Mouse (Mus musculus): ENCODE measurements around the gene Tomm40. TPM values are rescaled to one million over a fixed set of nuclear protein-coding genes. Genes with fewer than 3 reads are reported as not detected.
A peak's percentile ranks its signal among the peaks of the same experiment; 100 is the strongest.

Tomm40 gene
- total and polyA plus RNA-seq, 2 experiments from 2014 or later: 151 to 172 TPM

DNA sequence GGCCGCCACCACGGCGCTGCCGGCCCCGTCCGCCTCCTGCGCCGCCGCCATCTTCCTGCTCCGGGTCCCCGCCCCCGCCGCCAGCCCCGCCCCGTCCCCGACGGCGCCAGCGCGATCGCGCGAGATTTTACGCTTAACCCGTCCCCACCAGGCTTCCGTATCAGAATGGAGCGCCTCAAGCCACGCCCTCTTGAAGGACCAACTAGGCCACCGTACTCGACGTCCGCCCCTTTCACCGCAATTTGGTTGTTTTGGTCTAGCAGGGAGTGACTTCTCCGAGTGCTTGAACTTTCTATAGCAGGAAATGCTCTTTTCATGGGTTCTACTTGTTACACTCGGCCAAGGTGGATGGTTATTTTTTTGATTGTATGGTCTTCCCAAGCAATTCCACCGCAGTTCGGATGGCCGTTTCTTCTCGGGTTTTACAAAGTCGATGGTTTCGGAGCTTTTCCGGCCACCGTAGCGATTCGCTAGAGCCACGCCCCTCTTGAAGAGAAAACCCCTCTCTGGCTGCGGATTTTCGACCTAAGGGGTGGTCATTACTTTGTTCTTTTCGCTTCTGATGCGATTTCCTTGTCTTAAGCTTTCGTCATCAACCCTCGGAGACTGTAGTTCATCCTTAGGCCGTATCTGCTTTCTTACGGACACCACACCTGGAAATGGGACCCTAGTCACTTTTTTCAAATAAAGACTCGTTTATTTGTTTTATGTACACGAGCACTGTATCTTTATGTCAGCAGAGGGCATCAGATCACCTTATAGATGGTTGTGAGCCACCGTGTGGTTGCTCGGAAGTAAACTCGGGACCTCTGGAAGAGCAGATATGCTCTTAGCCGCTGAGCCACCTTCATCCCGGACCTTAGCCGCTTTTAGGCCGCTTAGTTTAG is 50.0 kb downstream of the Tomm40 start, which contains the start of gene Clptm1:
Gene Clptm1 (minus strand): TSS at position 79 of the 887 bp plus-strand sequence.
- Histone ChIP-seq H3K9me3 (ENCODE audit: low read length) (no peaks in the 10 kb centered on the region), H3K27me3 (ENCODE audit: insufficient read depth, low read length) (no peaks in the 10 kb centered on the region), H3K4me3 (ENCODE audit: low read length) (peak within 1 kb of the TSS; percentile 100), H3K4me2 (ENCODE audit: low read depth, low read length) (peak within 1 kb of the TSS; percentile 78), H3K9ac (replicated peaks; ENCODE audit: low read length) (peak within 1 kb of the TSS; percentile 98), H3K36me3 (ENCODE audit: insufficient read depth, low read length) (no peaks in the 10 kb centered on the region; the same call in 1 of the 2 replicates), H3K4me1 (ENCODE audit: insufficient read depth, low read length) (peaks cover 7% of the 10 kb centered on the region), H3K27ac (peak within 1 kb of the TSS; percentile 92)
- TF ChIP-seq CTCF (IDR thresholded peaks at IDR 0.05; ENCODE audit: low read depth): peak; percentile 66
- ATAC-seq (peak; percentile 85), DNase-seq (ENCODE audit: low spot score) (peak; percentile 99)
- 0% methylated on average over 60 of the region's 63 CpGs for WGBS

DNA sequence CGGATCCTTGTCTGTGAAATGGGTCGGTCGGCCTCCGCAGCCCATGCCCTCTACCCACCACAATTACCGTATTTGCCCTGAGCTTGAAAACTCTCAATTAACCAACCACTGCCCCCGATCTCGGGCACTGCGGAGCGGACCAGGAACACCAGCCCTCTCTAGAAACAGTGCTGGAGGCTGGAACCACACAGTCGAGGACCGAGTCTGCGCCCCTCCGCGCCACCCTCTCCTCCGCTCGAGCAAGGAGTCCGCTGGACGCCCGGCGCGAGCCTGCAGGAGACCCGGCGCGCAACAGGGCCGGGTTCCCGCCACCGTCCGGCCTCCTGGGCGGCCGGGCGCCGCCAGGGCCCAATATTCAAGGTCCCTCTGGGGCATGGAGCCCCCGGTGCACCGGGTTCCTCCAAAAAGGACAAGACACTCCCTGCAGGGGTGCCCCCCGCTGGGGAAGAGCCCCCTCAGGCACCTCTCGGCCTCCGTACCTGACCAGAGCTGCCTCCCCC is 50.7 kb downstream of the Tomm40 start:
- H3K27me3 ChIP-seq (ENCODE audit: insufficient read depth, low read length): no peaks in the 10 kb centered on the region

DNA sequence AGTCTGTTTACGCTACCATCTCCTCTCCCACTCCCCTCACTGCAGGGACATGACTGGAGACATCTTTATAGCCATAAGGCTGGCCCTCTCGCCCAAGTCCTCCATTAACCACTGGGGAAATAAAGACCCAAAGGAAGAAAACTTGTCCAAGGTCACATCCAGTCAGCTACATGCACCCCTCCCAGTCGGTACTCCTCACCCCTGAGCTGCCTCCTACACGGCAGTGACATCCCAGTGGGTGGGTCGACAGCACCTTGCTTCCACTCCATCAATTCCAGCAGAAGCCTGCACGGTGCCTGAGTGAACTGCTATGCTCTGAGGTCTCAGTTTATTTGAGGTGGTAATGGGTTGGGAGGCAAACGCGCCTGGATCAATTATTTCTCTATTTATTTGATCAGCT is 51.3 kb downstream of the Tomm40 start:
- ATAC-seq (no peak), DNase-seq (ENCODE audit: low spot score) (no peak)
- WGBS: 17% methylated on average over 8 of the region's 8 CpGs
- TF ChIP-seq CTCF (IDR thresholded peaks at IDR 0.05; ENCODE audit: low read depth): no peak
- Histone ChIP-seq H3K4me1 (ENCODE audit: insufficient read depth, low read length) (peaks cover 7% of the 10 kb centered on the region), H3K4me3 (ENCODE audit: low read length) (peak overlapping the region; percentile 100), H3K27ac (no peak overlapping the region; the same call in 1 of the 2 replicates), H3K36me3 (ENCODE audit: insufficient read depth, low read length) (no peaks in the 10 kb centered on the region; the same call in 1 of the 2 replicates), H3K9ac (replicated peaks; ENCODE audit: low read length) (peak overlapping the region; percentile 98), H3K27me3 (ENCODE audit: insufficient read depth, low read length) (no peaks in the 10 kb centered on the region), H3K4me2 (ENCODE audit: low read depth, low read length) (peak overlapping the region; percentile 78), H3K9me3 (ENCODE audit: low read length) (no peaks in the 10 kb centered on the region)

More for the DNA sequence above, 50.7 kb downstream of the Tomm40 start:
- no peak for DNase-seq (ENCODE audit: low spot score)
- peak; percentile 39 for ATAC-seq
- no peaks in the 10 kb centered on the region; the same call in 1 of the 2 replicates for H3K36me3 ChIP-seq (ENCODE audit: insufficient read depth, low read length)
- peak overlapping the region; percentile 100 for H3K4me3 ChIP-seq (ENCODE audit: low read length)
- peak overlapping the region; percentile 98 for H3K9ac ChIP-seq (replicated peaks; ENCODE audit: low read length)
- peak overlapping the region; percentile 78 for H3K4me2 ChIP-seq (ENCODE audit: low read depth, low read length)
- TF ChIP-seq CTCF (IDR thresholded peaks at IDR 0.05; ENCODE audit: low read depth): no peak
- under 1% methylated on average over 35 of the region's 37 CpGs for WGBS
- H3K4me1 ChIP-seq (ENCODE audit: insufficient read depth, low read length): peaks cover 7% of the 10 kb centered on the region
- H3K27ac ChIP-seq: peak overlapping the region; percentile 92
- H3K9me3 ChIP-seq (ENCODE audit: low read length): no peaks in the 10 kb centered on the region

DNA sequence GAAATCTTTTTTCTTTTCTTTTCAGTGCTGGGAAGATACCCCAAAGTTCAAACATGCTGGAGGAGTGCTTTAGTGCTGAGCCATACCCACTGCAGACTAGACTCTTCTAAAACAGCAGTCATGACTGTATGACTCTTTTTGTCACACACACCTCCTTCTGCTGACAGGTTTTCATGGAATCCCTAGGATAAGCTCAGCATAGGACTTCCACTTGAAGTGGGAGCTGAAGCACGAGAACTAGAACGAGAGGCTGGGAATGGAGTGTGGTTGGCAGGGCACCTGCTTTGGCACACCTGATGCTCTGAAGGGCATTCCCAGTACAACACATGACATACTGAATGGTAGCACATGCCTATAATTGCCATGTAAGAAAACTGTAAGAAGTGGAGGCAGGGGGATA is 62.6 kb downstream of the Tomm40 start:
- ATAC-seq (no peak), DNase-seq (ENCODE audit: low spot score) (no peak)
- no peak overlapping the region for H3K27ac ChIP-seq
- no peak overlapping the region for H3K4me3 ChIP-seq (ENCODE audit: low read length)
- no peak overlapping the region for H3K4me2 ChIP-seq (ENCODE audit: low read depth, low read length)
- H3K9ac ChIP-seq (replicated peaks; ENCODE audit: low read length): no peak overlapping the region
- peaks cover 43% of the 10 kb centered on the region for H3K36me3 ChIP-seq (ENCODE audit: insufficient read depth, low read length)
- no peaks in the 10 kb centered on the region for H3K9me3 ChIP-seq (ENCODE audit: low read length)
- TF ChIP-seq CTCF (IDR thresholded peaks at IDR 0.05; ENCODE audit: low read depth): no peak
- 91% methylated on average over 2 of the region's 2 CpGs for WGBS
- H3K4me1 ChIP-seq (ENCODE audit: insufficient read depth, low read length): no peaks in the 10 kb centered on the region
- H3K27me3 ChIP-seq (ENCODE audit: insufficient read depth, low read length): no peaks in the 10 kb centered on the region

Other genes with a start within 250 kb of the Tomm40 start
- gene Bloc1s3, start 207.1 kb downstream of the Tomm40 start, total RNA-seq (2014; rRNA removed): 18.8 and 22.4 TPM in 2 replicates
- 3.8 and 4.3 TPM in 2 replicates for gene Bloc1s3, start 207.1 kb downstream of the Tomm40 start, polyA plus RNA-seq (2015; fragmentation: Nextera tagmentation; extraction: Ambion mirVana)
- 26.4 and 46.5 TPM in 2 replicates for gene Trappc6a, start 207.0 kb downstream of the Tomm40 start, total RNA-seq (2014; rRNA removed)
- 42.8 and 44.3 TPM in 2 replicates for gene Trappc6a, start 207.0 kb downstream of the Tomm40 start, polyA plus RNA-seq (2015; fragmentation: Nextera tagmentation; extraction: Ambion mirVana)
- gene Nkpd1, start 197.6 kb downstream of the Tomm40 start, total RNA-seq (2014; rRNA removed): 1.9 and 4.4 TPM in 2 replicates
- gene Nkpd1, start 197.6 kb downstream of the Tomm40 start, polyA plus RNA-seq (2015; fragmentation: Nextera tagmentation; extraction: Ambion mirVana): 1.3 TPM in 2 replicates
- gene Ppp1r37, start 152.4 kb downstream of the Tomm40 start, total RNA-seq (2014; rRNA removed): 125 and 128 TPM in 2 replicates
- gene Ppp1r37, start 152.4 kb downstream of the Tomm40 start, polyA plus RNA-seq (2015; fragmentation: Nextera tagmentation; extraction: Ambion mirVana): 27.0 and 27.7 TPM in 2 replicates
- 0.25 TPM in 1 of 2 replicates, not detected in the other for gene Zfp296, start 138.2 kb downstream of the Tomm40 start, total RNA-seq (2014; rRNA removed)
- not detected in 2 replicates for gene Zfp296, start 138.2 kb downstream of the Tomm40 start, polyA plus RNA-seq (2015; fragmentation: Nextera tagmentation; extraction: Ambion mirVana)
- 60.0 and 61.7 TPM in 2 replicates for gene Gemin7, start 137.8 kb downstream of the Tomm40 start, total RNA-seq (2014; rRNA removed)
- gene Gemin7, start 137.8 kb downstream of the Tomm40 start, polyA plus RNA-seq (2015; fragmentation: Nextera tagmentation; extraction: Ambion mirVana): 153 and 162 TPM in 2 replicates
- 67.0 and 90.9 TPM in 2 replicates for gene Clasrp, start 111.0 kb downstream of the Tomm40 start, total RNA-seq (2014; rRNA removed)
- 70.3 and 77.5 TPM in 2 replicates for gene Clasrp, start 111.0 kb downstream of the Tomm40 start, polyA plus RNA-seq (2015; fragmentation: Nextera tagmentation; extraction: Ambion mirVana)
- gene Relb, start 86.0 kb downstream of the Tomm40 start, total RNA-seq (2014; rRNA removed): 9.2 and 10.2 TPM in 2 replicates
- 6.5 and 6.9 TPM in 2 replicates for gene Relb, start 86.0 kb downstream of the Tomm40 start, polyA plus RNA-seq (2015; fragmentation: Nextera tagmentation; extraction: Ambion mirVana)
- gene Clptm1, start 50.4 kb downstream of the Tomm40 start, total RNA-seq (2014; rRNA removed): 178 and 187 TPM in 2 replicates
- gene Clptm1, start 50.4 kb downstream of the Tomm40 start, polyA plus RNA-seq (2015; fragmentation: Nextera tagmentation; extraction: Ambion mirVana): 135 and 142 TPM in 2 replicates
- gene Apoc2, start 37.5 kb downstream of the Tomm40 start, total RNA-seq (2014; rRNA removed): not detected in 2 replicates
- gene Apoc2, start 37.5 kb downstream of the Tomm40 start, polyA plus RNA-seq (2015; fragmentation: Nextera tagmentation; extraction: Ambion mirVana): 0.38 TPM in 1 of 2 replicates, not detected in the other
- not detected in 2 replicates for gene Gm44805, start 34.0 kb downstream of the Tomm40 start, total RNA-seq (2014; rRNA removed)
- gene Gm44805, start 34.0 kb downstream of the Tomm40 start, polyA plus RNA-seq (2015; fragmentation: Nextera tagmentation; extraction: Ambion mirVana): not detected in 2 replicates
- gene Apoc4, start 34.0 kb downstream of the Tomm40 start, total RNA-seq (2014; rRNA removed): not detected in 2 replicates
- gene Apoc4, start 34.0 kb downstream of the Tomm40 start, polyA plus RNA-seq (2015; fragmentation: Nextera tagmentation; extraction: Ambion mirVana): not detected in 2 replicates
- gene Apoc1, start 22.8 kb downstream of the Tomm40 start, total RNA-seq (2014; rRNA removed): 1.5 and 2.3 TPM in 2 replicates
- 13.9 and 14.2 TPM in 2 replicates for gene Apoc1, start 22.8 kb downstream of the Tomm40 start, polyA plus RNA-seq (2015; fragmentation: Nextera tagmentation; extraction: Ambion mirVana)
- gene Apoe, start 16.2 kb downstream of the Tomm40 start, total RNA-seq (2014; rRNA removed): 2,123 and 2,525 TPM in 2 replicates
- 3,307 and 3,685 TPM in 2 replicates for gene Apoe, start 16.2 kb downstream of the Tomm40 start, polyA plus RNA-seq (2015; fragmentation: Nextera tagmentation; extraction: Ambion mirVana)
- 68.9 and 76.5 TPM in 2 replicates for gene Nectin2, start 35.0 kb upstream of the Tomm40 start, total RNA-seq (2014; rRNA removed)
- gene Nectin2, start 35.0 kb upstream of the Tomm40 start, polyA plus RNA-seq (2015; fragmentation: Nextera tagmentation; extraction: Ambion mirVana): 55.6 and 57.5 TPM in 2 replicates
- 43.2 and 50.7 TPM in 2 replicates for gene Bcam, start 55.6 kb upstream of the Tomm40 start, total RNA-seq (2014; rRNA removed)
- 29.0 and 30.7 TPM in 2 replicates for gene Bcam, start 55.6 kb upstream of the Tomm40 start, polyA plus RNA-seq (2015; fragmentation: Nextera tagmentation; extraction: Ambion mirVana)
- gene Cblc, start 81.4 kb upstream of the Tomm40 start, total RNA-seq (2014; rRNA removed): not detected in 2 replicates
- gene Cblc, start 81.4 kb upstream of the Tomm40 start, polyA plus RNA-seq (2015; fragmentation: Nextera tagmentation; extraction: Ambion mirVana): 0.46 and 0.55 TPM in 2 replicates
- gene Bcl3, start 107.3 kb upstream of the Tomm40 start, total RNA-seq (2014; rRNA removed): 0.40 and 0.89 TPM in 2 replicates
- 0.66 and 1.1 TPM in 2 replicates for gene Bcl3, start 107.3 kb upstream of the Tomm40 start, polyA plus RNA-seq (2015; fragmentation: Nextera tagmentation; extraction: Ambion mirVana)
- gene Gm19345, start 136.6 kb upstream of the Tomm40 start, total RNA-seq (2014; rRNA removed): 41.5 and 53.7 TPM in 2 replicates
- 14.6 and 16.1 TPM in 2 replicates for gene Gm19345, start 136.6 kb upstream of the Tomm40 start, polyA plus RNA-seq (2015; fragmentation: Nextera tagmentation; extraction: Ambion mirVana)
- not detected in 2 replicates for gene Ceacam16, start 145.9 kb upstream of the Tomm40 start, total RNA-seq (2014; rRNA removed)
- gene Ceacam16, start 145.9 kb upstream of the Tomm40 start, polyA plus RNA-seq (2015; fragmentation: Nextera tagmentation; extraction: Ambion mirVana): 0.86 and 0.89 TPM in 2 replicates
- gene Ceacam19, start 172.5 kb upstream of the Tomm40 start, total RNA-seq (2014; rRNA removed): not detected in 2 replicates
- not detected in 2 replicates for gene Ceacam19, start 172.5 kb upstream of the Tomm40 start, polyA plus RNA-seq (2015; fragmentation: Nextera tagmentation; extraction: Ambion mirVana)
- 9.2 and 11.7 TPM in 2 replicates for gene Pvr, start 205.7 kb upstream of the Tomm40 start, total RNA-seq (2014; rRNA removed)
- 6.1 and 7.0 TPM in 2 replicates for gene Pvr, start 205.7 kb upstream of the Tomm40 start, polyA plus RNA-seq (2015; fragmentation: Nextera tagmentation; extraction: Ambion mirVana)
- not detected in 2 replicates for gene Igsf23, start 235.3 kb upstream of the Tomm40 start, total RNA-seq (2014; rRNA removed)
- not detected in 2 replicates for gene Igsf23, start 235.3 kb upstream of the Tomm40 start, polyA plus RNA-seq (2015; fragmentation: Nextera tagmentation; extraction: Ambion mirVana)
- not detected in 2 replicates for gene Ceacam20, start 250.0 kb upstream of the Tomm40 start, total RNA-seq (2014; rRNA removed)
- not detected in 2 replicates for gene Ceacam20, start 250.0 kb upstream of the Tomm40 start, polyA plus RNA-seq (2015; fragmentation: Nextera tagmentation; extraction: Ambion mirVana)

Measured in hindbrain, postnatal 0 days (tissue).